Mouse (Mus musculus): ENCODE data around the gene Gm20388. TPM values are rescaled to one million over a fixed set of nuclear protein-coding genes. Genes with fewer than 3 reads are reported as not detected.
A peak's percentile ranks its signal among the peaks of the same experiment; 100 is the strongest.
"Not testable (repeated sequence)": the region's sequence is repeated elsewhere in the genome, so short reads cannot be mapped to it uniquely, and the experiment has no call there.

Gm20388 gene
- total RNA-seq, 2 experiments from 2014 or later: 5.8 TPM; not detected in 1

DNA sequence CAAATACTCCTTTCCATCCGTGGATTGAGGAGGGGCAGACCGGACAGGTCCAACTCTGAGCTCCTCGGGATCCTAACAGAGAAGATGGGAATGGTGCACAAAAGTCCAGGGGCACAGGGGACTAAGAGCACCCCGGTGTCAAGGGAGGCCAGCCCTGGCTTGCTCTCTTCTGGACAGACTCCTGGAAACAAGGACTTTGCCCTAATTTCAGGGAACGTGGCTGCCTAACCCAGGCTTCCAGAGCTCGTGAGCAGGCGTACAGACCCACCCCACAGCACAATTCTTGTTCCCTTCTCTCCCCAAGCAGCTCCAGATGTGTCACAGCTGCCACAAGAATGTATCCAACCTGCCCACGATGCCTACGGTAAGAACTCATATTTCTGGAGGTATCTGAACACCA lies 2715.2 kb downstream of the Gm20388 start:
- no peak for DNase-seq

DNA sequence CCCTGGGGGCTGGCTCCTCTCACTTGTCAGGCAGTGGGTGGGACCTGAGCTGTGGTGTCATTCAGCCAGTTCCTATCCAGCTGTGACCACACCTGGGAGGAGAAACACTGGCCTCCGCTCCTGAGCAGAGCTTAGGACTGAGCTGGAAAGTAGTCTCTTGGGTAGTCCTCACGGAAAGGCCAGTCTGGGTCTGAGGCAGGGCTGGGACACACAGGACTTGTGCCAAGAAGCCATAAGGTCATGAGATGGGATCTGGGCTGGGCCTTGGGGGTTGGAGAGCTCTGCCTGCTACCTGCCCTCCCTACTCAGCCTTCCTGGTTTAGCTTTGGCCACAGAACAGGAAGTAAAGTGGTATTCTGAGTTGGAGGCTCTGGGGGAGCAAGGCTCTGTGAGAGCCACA lies 2716.3 kb downstream of the Gm20388 start:
- DNase-seq: no peak

DNA sequence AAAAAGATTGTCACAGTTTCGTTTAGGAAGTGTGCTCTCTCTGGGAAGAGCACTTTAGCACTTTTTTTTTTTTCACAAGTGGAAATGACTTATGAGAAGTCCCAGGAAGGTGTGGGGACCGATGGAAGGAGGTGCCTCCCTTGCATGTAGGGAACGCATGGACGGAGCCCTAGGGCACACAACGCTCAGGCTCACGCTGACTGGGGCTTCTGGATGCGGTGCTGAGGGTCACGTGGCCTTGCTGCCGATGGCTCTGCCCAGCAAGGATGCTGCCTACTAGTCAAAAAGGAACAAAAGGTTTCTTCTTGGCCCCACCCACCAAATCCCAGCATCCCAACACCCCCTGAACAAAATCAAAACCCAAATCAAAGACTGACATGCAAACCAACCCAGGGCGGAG lies 2718.7 kb downstream of the Gm20388 start:
- DNase-seq: no peak

DNA sequence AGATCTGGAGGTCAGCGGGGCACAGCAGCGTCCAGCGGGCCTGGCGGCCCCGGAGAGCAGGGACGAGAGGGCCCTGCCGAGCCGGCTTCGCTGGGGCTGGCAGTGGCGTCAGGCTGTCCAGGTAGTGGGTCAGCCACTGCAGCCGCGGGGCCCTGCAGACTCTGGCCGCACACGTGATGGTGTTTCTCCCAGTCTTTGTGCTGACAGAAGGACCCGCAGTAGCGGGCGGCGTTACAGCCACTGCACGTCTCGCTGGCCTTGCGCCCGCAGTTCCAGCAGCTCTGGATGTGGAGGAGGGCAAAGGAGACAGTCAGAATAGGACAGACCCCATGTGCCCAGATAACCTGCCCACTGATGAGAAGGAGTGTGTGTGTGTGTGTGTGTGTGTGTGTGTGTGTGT lies 2720.1 kb downstream of the Gm20388 start:
- DNase-seq: peak; percentile 43

DNA sequence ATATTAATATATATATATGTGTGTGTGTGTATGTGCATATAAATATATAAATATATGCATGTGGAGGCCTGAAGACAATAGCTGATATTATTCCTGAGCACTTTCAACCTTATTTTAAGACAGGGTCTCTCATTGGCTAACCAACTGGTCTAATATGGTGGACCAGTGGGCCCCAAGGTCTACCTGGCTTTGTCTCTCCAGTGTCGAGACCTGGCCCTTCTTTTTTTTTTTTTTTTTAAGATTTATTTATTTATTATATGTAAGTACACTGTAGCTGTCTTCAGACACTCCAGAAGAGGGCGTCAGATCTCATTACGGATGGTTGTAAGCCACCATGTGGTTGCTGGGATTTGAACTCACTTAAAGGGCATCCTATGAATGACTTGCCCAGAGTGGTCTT lies 2721.5 kb downstream of the Gm20388 start:
- DNase-seq: not testable (repeated sequence)

DNA sequence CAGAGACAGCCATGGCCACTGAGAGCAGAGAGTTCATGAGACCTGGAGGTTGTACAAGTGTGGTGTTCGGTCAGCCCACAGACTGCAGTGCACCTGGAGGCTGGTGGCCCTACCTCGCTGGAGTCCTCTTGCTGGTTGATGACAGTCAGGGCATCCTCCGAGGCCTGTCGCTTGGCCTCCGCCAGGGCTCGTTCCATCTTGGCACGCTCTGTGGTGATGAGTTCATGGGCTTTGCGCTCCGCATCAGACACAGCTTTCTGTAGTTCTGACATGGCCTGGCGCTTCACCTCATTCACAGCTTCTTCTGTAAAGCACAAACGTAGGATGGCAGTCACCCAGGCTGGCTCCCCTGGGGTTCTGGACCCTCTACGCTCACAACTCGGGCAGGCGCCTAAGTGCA lies 2722.6 kb downstream of the Gm20388 start:
- no peak for DNase-seq

DNA sequence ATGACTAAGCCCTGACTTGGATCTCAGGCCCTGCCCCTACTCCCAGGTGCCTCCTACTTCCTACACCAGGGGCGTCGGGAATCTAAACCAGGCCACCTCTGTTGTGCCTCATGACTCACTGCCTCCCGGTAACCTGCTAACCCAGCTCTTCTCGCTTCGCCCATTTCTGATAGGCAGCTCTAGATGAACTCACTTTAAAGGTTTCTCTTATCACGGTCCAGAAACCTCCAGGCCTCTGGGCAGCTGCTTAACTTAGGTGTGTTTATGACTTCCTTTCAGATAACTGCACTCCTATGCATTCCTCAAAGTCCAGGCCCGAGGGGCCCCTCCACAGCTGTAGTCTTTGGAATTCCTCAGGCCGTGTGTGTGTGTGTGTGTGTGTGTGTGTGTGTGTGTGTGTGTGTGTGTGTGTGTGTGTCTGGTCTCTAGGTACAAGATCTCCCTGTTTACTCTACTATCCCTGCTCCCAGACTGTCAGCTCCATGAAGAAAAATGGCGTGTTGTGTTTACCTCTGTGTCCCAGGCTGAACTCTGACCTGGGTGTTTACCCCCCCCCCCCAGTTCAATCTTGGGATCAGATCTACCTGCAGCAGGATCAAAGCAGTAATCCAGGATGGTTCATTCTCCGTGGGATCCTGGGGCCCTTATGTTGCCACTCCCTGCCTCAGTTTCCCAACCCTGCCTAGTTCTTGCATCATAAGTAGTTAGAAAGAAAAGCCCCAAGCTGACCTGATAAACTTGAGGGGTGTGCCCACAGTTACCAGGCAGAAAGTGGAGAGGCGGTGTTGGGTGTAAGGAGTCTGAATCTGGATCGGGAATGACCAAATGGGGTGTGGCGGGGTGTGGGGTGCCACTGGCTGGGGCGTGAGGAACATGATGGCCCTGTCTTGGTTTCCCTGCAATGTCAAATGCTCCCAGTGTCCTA lies 2725.5 kb downstream of the Gm20388 start:
- DNase-seq: no peak

DNA sequence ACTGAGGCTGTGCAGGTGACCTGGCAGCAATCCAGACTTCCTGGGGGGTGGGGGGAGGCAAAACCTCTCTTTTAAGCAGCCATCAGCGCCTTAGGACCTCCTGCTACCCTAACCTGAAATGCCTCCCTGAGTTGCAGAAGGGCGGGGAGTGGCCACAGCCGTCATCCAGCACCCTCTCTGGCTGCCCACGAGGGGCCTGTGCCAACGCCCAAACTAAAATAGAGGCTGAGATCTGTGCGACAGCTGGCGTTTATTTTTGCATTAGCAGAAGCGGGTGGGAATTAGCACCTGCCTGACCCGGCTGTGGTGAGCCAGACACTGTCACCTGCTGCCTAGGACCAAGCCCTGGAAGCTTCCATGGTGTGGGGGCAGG lies 2726.1 kb downstream of the Gm20388 start:
- DNase-seq: peak; percentile 73

DNA sequence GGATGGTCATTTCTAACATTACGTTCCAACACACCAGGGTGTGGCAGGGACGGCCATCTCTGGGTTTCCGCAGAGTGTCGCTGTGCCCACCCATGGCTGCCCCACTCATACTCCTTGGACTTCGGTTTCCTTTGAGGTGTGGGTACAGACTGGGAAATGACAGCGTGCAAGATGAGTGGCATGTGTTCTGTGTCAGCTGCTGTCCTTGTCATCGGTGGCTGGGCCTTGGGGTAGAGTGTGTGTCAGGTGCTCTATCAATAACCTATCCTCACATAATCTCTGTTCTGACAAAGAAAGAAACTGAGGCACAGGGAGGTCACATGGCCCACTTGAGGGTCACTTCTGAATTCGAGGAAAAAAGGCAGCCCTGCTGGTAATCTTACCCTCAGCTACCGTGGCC lies 2726.6 kb downstream of the Gm20388 start:
- no peak for DNase-seq

DNA sequence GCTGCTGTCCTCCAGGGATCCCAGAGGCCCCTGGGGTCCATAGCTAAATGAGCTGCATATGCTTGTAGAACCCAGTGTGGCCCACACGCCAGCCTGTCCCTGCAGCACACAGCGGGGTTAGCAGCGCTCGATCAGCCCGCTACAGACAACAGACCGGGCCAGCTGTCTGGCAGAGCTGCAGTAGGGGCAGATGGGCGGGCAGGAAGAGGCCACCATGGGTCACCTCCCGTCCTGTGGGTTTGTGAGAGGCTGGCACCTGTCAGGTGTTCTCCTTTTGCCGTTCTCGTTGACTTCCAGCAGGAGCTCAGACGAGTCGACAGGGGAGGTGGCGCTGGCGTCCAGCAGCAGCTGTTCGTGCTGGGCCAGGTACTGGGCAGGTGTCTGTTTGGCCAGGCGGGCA lies 2728.0 kb downstream of the Gm20388 start:
- DNase-seq: no peak

DNA sequence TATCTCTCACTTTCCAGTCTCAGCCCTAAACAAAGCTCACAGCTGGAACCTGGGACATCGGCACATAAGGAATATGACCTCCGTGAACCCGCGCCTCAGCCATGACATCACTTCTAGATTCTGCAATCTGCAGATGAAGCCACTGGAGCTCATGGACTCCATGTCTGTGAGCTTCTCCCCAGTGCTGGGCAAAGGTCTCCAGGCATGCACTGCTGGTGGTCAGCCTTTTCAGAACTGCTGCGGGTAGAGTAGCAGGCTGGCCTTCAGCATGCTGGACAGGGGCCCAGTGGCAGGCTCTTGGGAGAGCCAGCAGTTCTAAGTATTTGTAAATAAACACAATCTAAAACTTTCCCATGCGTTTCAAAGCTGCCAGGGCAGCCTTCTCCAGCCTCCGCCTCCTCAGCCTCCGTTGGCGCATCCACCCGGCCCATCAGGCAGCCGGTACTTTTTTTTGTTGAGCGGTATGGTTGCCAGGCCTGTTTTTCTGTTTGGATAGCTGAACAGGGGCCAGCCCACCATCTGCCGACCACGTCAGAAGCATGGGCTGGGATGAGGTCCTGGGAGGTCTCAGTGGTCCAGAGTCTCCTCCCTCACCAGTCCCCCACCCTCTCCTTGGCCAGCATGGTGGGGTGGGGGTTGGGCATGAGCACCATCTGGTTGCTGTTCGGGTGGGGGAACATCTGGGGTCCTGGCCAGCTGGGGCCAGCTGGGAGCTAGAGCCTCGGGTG lies 2729.0 kb downstream of the Gm20388 start:
- peak; percentile 80 for DNase-seq

DNA sequence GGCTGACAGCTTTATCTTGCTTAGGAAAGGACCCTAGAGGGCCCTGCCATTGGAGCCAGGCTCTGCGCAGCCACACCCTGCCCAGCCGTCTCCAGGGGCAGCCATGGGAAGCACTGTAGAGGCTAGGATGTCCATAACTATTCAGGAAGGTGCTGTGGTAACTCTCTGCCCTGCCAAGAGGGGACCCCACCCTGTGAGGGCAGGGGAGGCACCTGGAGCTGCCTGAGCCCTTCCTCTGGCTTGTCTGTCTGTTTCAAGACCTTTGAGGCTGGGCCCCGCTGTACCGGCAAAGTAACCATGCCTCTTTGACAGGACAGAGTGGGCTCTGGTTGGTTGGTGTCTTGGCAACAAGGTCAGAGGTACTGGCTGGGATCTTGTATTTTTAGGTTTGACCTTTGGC lies 2730.2 kb downstream of the Gm20388 start:
- DNase-seq: no peak

DNA sequence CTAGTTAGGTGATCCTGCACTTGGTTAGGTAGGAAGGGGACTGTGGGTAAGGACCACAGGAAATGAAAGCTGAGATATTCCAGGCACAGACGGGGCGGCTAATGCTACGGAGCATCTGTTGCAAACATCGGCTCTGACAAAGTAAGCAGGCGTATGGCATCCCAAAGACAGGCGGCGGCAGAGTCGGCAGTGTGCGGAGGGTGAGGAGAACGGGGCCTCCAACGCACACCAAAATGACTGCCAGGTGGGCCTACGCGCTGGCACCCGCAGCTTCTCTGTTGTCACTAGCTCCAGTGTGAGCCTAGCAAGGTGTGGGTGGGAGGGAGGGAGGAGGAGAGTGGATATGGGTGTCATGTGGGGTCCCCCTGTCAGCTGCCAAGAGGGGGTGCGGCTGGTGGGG lies 2730.8 kb downstream of the Gm20388 start:
- DNase-seq: no peak

DNA sequence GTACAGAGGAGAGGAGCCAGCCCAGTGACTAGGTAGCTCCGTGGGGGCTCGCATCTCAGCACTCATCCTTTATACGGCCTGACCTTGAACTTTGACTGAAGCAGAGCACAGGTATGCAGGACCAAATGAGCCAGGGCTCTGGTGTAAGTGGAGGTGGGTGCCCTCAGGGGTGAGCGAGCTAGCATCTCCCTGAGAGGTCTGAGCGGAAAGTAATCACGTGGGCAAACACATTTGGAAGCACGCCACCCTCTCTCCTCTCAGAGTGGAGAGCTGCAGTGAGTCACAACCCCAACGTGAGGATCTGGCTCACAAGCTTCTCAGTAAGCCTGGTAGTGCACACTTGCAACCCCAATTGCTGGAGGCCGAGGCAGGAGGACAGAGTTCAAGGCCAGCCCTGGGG lies 2731.4 kb downstream of the Gm20388 start:
- DNase-seq: peak; percentile 81

DNA sequence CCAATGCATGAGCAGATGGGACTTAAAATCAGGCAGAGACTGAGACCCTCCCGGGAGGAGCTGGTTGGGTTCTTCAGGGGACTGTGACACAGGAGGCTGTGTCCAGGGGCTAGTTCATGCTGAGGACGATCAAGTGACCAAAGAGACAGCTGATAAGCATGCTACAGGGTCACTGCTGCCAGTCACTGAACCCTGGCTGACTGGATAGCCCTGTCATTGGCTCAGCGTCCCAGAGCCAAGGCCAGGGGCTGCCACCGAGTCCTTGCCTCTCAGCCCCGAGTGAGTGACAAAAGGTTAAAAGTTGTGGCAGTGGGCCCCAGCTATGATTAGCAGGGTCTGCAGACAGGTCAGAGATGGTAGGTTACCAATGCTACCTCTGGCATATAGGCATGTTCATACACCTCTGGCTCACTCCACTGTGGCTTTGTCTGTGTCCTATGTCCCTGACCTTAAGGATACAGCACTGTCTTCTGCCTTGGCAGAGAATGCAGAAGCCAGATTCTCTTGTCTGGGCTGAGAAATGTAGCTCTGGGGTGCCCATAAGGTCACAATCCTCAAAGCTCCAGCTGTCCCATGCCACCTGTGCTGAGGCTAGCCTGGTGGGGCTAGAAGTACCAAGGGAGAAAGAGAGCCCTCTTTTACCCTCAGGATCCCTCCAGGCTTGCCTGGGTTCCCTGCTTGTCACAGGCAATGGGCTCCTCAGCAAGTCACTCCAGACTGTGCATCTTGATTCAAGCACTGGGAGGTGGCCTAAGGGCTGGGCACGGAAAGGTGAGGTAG lies 2733.7 kb downstream of the Gm20388 start:
- no peak for DNase-seq

DNA sequence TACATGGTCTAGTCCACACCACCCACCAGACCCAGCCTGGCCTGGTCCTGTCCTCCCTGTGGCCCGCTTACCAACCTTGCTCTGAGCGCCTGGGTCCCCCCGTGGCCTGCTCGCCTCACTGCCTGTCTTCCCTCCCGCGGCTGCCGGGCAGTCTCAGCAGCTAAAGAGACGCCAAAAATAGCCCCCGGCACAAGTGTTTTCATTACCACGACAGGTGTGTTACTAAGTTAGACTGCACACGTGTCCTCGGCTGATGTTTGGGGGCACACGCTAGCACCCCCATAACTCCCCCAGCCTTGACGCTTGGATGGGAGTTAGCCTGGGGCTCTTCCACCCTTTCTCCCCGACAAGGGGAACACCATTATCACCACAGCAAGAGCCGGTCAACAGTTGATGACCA lies 2735.7 kb downstream of the Gm20388 start:
- DNase-seq: no peak

DNA sequence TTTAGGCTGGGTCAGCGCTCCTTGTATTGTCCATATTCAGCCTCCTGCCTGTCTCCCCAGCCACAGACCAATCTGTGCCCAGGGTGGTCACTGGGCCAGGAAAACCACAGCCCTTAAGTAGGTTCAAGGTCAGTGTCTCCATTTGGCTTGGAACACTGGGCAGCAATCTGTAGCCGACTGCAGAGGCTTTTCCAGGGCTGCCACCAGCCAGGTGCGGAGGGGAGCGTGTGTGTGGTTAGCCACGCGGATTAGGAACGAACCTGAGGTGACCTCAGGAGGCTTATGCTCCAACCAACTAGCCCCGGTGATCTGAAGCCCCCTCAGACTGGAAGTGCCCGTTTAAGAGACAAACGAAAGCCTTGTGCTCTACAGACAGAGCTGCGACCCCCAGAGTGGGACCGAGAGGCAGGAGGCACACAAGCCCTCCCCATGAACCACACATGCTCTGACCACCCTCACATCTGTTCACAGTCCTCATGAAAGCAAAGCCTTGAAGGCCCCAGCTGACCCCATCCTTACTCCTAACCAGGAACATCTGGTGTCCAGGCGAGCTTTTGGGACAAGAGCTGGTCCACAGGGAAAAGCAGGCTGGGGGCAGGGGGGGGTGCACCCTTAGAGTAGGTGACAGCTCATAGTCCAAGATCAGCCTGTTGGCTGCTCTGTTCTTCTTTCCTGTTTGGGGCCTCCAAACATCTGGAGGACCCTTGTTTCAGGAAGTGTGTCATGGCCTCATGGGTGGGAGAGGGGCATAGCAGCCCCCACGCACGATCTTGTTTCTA lies 2737.7 kb downstream of the Gm20388 start:
- DNase-seq: no peak

DNA sequence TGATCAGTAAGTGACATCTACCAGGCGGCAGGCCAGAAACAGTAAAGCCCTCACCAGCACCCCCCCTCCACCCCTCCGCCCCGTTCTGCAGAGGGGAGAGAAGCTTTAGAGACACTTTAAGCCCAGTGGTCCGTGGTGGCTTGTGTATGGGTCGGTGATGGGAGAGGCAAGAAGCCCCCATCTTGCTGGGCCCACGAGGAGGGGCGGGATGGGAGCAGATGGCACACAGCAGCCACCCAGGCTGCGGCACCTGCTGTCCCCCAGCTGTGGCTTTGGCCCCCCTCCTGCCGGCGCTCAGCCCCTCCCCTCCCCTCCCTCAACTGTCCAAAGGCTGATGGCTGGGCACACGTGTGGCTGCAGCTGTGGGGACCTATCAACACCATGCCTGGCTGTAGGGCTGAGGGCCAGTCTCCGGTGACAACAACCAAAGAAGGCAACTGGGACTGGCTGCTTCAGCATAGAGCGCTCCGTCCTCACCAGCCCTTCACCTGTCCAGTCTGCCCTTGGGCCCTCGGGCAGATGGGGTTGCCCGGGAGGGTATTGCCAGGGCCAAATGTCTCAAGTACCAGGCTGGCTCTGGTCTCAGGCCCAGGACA lies 2740.8 kb downstream of the Gm20388 start:
- DNase-seq: peak; percentile 40

DNA sequence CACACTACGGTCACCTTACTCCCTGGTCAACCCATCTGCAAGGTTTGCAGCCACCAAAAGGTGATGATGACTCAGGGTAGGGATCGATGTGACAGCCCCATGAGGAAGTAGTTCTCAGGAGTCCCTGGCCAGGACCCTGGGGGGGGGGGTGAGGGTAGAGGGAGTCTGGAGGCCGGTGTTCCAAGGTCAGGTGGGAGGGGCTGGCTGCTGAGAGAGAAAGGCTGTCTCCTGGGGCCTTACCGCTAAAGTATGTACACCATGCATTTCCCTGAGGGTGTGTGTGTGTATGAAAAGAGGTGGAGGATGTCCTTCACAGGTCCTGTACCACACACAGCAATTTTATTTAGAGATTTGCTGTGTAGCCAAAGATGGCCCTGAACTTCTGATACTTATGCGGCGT lies 2742.0 kb downstream of the Gm20388 start:
- DNase-seq: no peak

DNA sequence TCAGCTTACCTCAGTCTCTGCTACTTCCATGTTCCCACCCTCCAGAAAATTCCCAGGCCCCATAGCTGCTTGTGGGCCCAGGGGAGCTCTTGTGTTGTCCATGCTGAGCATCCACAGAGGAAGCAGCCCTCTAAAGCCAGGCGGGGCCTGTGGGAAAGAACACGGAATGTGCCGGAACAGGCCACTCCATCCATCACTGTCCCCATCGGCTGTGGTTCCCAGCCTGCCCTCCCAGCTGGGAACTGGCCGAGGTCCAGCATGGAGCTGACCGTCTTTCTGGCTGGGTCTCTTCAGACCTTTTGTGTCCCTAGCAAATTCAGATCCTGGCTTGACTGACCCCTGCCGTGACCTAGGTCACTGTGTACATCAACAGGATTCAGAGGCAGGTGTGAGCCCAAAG lies 2744.1 kb downstream of the Gm20388 start:
- peak; percentile 66 for DNase-seq

DNA sequence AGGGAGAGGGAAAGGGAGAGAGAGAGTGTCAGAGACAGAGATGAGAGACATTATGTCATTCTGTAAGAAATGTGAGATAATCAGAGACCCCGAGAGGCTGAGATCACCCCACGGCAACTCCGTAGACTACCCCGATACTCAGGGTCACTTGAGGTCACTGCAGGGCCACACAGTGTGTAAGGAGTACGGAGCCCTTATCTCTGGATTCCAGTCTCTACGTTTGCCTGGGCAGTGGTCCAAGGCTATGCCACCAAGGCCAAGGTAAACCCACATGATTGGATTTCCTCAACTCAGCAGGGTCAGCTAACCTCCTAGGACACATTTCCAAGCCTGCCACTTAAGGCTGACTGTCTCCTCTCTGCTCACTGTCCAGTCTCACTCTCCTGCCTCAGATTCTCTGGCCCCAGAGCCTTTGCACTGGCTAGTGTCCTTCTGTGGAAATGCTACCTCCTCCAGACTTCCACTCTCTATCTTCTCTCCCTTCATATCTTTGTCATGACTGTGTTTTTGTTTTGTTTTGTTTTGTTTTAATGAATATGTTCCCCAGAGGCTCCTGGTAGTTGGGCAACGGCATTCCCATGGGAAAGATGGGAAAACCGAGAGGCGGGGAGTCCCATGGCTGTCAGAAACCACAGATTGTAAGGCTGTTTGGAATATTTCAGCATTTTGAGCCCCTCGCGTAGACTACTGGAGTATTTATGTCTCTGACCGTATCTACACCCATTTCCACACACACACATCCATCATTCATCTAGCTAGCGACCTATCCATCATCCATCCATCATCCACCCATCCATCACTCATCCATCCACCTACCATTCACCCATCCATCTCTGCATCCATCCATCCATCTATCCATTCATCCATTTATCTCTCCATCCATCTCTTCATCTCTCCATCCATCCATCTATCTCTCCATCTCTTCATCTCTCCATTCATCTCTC lies 2745.7 kb downstream of the Gm20388 start:
- peak; percentile 81 for DNase-seq

Data from heart, postnatal 4 days (tissue).